Mouse (Mus musculus) monocyte, adult 5-6 weeks (primary cell): ENCODE measurements at regions not wholly inside any gene's neighbourhood (a gene's known extent, or its start where the extent isn't known, plus 50 kb on each side); places are given as distances from the start of the nearest gene placed in this dataset.
A peak's percentile ranks its signal among the peaks of the same experiment; 100 is the strongest.

Experiments used
- ATAC-seq: fragments of 153-309, 156-312 bp; replicated peaks from 2 replicates; pipeline ENCODE4 v1.8.0; 2017; ENCODE audit warnings: mild to moderate bottlenecking; ENCODE audit not compliant: low TSS enrichment, insufficient number of reproducible peaks, severe bottlenecking, poor library complexity, low FRiP score

DNA sequence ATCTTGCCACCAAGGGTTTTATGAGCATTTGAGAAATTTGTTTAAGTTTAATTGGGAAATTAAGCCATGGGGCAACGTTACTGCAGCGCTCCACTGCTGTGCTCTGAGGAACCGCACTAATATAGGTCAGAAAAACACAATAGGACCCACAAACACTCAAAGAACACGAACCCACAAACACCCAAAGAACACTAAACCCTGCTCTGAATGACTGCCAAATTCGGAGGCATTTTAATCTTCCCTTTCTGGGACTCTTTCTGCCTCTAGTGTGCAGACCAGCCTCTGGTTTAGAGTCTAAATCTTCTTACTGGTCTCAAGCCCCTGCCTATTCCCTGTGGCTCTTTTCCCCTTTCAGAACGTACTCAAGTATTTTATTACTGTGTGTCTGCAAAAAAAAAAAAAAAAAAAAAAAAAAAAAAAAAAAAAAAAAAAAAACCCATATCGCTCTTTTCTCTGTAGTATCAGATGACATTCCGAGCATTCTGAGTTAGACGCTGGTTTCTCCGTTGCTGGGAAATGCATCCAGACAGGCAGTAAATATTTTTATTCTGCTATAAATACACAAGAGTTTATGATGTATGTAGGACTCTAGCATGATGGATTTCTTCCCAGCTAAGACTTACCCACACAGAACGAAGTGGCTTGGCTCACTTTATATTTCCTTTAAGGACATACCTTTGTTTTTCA, 186.7 kb upstream of the Ednrb start:
- no peak for ATAC-seq

DNA sequence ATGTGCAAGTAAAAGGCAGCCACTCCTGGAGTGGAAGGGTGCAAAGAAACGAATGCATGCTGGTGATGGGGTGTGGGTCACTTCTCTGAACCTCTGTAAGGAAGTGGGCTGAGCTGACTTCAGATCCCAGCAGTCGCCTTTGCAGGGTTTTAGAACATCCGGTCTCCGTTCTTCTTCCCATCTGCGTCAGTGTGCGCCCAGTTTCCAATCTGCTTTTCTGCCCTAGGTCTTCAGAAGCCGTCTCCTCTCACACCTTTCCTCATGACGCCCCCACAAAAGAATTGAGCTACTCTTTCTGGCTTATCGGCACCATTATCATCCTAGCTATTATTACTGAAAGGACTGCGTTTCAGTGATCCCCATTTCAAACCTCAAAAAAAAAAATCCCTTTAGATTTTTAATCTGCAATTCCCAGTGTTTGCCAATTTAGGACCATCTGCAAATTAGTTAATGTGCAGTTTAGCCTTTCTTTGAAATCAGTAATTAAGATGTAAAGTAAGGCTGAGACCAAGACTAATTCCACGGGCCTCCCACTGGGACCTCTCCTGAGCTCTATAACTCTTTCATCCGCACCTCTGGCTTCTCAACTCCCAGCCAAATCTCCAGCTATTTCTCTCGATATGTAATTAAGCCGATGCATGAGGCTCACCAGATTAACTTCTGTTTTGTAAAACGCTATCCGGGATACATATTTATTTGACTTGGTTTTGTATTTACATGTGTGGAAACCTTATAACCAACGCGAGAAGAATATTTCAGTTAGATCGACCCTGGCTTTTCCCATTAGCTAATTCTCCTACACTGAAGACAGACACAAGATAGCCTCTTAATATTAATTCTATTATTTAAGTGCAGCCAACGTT, 185.7 kb upstream of the Ednrb start:
- ATAC-seq = no peak

DNA sequence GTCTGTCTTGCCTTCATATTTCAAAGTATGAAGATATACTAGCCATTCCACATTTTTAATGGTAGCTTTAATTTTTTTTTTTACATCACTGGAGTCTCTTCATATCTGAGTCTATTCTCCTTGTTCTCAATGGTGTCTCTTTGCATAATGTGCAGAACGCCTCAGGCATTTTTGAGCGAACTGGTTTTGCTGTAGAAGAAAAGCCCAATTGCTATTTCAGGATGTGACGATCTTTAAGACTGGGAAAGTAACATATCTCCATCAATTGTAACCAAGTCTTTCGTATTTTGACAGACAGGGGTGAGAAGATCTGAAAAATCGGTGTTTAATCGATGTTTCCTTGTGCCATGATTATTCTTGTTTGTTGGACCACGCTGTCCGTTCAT, 183.7 kb upstream of the Ednrb start:
- no peak for ATAC-seq

DNA sequence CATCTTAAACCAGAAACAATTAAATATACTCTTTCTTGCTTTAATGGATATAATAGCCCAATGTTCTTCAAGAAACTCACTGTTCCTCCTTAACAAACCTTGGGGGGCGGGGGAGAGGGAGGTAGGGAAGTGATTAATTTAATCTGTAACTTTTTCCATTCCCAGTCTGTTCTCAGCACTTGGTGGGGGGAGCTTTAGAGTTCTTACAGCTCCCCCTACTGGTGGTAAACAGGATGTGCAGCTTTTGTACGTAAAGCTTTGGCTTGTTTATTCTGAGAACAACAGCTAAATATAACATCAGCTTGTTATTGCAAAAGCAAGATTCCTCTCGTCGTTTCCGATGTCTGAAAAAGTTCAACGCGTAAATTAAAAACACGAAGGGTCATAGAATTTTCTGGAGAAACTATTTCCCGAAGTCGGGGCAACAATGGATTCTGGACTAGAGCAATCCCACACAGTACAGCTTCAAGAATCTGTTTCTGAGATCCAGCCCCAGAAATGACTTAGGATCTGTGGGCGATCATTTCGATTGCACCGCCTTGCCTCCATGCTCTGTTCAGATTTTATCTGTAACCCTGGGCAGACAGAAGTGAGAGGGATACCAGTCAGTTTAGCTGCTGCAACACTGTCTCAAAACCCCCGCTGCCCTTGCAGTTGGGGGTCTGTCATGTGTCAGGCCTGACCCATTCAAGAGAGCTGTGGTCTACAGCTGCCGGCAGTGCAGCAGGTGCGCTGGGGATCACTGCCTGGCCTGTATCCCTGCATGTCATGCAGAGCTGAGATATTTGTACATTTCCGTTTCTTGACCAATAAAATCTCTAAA, 183.1 kb upstream of the Ednrb start:
- peak; percentile 47; the same call in 1 of the 2 replicates for ATAC-seq

DNA sequence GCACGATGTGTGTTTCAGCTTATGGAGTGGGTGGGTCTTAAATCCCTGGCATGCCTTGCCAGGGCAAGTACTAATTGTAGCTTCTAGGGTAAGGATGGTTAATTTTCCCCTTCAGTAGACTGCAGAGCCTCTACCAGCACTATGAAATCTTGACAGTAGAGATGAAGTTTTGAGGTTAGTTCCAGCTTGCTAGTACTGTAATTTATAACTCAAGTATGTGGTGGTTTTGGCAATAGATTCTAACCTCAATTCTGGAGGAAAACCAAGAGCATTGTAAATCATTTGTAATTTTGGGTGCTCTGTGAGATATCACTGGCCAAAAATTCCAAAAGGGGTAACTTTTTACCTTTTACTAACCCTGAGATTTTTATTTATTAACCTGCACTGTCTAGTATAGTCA, 164.3 kb upstream of the Ednrb start:
- ATAC-seq = no peak

DNA sequence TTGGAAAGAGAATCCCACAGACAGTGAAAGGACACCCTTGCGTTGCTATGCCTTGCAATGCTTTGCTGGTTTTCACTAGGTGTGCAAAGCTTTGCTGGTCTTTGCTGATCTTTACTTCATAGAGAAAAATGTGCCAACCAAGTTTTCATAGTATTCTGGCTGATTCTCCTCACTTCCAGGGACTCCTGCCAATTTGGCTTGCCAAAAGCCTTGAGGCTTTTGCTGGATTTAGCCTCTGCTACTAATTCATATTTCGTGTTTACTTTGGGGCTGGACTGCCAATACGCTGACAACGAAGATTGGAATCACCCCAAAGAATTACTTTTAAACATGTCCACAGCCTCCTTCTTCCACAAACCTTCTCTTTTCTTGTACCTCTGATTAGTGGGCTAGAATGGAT, 162.2 kb upstream of the Ednrb start:
- ATAC-seq = no peak

DNA sequence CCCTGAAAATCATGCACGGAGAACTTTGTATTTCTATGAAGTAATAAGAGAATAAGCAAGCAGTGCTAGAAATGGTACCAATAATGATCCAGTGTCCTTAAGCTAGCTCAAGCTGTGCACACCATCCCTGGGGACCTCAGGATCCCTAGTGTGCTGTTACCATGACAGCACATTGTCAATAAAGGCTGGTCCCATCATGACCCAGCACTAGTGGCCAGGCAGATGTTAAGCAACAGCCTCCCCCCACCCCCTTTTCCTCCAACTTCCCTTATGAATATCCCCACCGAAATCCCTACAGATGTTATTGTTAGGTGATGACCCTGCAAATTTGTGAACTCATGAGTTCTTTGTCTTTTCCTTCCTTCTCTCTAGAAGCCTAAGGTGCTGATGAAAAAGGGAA, 160.9 kb upstream of the Ednrb start:
- ATAC-seq = no peak

DNA sequence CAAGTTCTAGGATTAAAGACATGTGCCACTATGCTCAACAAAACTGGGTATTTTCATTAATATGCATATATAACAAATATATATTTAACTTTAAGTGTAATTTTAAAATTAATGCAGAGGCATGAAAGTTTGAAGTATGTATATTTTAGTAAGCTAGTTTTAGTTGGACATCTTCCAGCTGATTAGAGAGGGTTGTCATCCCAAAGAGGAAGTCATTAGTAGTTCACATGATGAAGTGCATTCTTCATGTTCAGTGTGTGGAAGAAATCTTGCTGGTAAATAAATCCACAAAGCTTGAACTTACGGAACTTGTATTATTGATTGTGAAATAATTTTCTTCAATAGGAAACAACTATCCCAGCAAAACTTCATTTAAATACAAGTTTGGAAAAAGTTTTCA, 158.2 kb upstream of the Ednrb start:
- ATAC-seq = no peak

DNA sequence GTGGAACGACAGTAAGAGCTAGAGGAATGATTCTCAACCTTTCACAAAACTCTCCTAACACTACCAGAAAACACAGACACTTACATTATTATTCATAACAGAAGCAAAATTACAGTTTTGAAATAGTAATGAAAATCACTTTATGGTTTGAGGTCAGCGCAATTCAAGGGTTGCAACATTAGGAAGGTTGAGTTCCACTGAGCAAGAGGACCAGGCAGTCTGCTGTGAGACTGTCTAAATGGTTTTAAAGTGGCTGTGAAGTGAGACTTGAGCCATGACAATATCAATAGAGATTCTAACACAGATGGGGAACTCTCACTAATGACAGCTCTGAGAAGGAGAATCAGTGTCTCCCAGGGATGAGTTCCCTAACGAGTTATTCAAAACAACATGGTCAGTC, 146.2 kb upstream of the Ednrb start:
- no peak for ATAC-seq

DNA sequence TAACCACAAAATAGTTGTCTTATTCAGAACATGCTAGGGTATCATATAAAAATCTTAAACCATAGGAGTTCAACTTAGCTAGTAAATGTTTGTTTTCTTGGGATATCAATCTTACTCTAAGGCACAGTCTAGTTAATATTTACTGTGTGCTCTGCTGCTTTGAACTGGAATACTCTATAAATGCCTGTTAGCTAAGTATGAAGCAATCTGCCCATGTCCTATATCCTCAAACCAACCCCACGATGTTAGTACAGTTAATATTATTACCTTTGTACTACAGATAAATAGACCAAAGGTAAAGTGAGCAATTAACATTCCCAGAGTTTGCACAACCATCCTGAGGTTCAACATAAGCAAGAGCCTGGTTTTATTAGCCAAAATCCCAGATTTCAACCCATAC, 145.7 kb upstream of the Ednrb start:
- no peak for ATAC-seq

DNA sequence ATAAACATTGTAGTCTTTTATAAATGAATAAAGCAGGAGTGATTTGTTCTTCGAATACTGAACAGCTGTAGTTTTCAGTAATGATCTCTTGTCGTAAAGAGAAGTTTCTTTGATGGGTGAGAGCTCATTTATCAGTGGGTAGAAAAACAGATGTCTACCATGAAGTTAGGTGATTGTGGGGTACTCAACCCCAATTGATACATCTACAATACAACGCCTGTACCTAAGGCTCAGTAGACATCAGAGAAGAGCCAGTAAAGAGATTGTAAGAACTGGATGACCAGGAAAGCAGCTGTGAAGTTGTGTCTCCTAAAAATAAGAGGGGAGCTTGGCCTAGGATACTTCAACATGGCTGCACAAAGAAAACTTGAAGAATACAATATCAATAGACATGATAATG, 143.1 kb upstream of the Ednrb start:
- ATAC-seq = no peak

DNA sequence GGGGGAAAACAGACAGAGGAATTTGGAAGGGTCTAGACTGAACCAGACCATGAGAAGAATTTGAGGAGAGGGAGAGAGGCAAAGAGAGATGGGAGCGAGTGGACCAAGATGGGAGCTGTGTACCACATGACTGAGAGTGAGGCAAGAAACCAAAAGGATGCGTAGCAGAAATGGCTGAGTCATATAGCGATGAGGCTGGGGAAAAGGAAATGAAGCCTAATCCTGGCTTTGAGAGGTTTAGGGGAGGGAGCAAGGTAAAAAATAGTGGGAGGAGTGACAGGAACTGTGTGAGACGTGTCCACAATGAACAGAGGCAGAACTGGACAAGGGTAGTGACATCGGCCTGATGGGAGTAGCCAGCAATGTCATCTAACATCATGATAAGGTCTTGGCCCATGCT, 140.1 kb upstream of the Ednrb start:
- ATAC-seq = no peak

DNA sequence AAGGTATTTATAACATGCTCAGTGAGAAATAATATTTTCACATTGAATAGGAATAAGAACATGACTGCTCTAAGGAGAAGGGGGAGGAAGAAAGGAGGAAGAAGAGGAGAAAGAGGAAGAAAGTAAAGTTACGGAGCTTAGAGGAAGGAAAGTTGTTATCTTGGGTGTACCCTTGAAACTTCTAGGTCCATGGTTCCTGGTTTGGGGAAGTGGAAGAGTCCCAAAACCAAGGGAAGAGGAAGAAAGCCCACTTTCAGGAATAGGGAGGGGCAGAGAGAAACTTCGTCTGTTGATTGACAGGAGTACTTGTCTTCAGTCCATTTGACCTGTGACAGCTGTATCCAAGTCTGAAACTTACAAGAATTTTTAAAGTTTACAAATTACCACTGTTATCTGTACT, 134.6 kb upstream of the Ednrb start:
- peak; percentile 47; the same call in 1 of the 2 replicates for ATAC-seq

DNA sequence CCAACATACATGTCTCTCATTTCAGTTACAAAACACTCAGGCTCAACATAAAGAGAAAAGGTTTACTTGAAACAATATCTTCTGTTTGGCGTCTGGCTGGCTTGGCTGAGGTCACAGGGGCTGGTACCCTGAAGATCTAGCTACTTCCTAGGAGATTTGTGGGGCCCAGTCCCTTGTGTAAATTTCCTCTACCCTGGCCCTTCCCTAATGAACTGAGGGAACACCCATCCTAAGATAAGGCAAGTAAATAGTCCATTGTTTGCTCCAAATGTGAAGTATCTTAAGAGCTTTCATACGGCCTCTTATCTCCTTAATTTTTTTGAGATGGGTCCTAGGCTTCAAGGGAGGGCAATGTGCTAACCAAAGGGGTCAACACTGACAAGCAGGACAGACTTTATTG, 133.6 kb upstream of the Ednrb start:
- ATAC-seq = no peak

DNA sequence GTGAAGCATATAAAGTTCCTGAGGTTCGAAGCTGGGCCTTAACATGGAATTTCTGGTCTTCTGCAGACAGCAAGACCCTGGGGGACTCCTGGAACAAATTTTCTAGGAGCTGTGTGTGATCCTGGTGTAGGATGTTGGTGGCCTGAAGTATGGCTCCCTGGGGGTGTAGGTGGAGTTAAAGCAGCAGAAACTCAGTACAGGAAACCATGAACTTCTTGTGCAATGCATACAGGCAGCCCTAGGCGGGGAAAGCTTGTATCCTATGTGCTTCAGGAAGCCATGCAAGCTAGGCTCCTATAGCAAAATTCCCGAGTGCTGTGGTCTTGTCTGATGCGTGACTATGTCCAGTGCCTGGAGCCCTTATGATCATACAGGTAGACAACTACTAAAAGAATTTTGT, 129.8 kb upstream of the Ednrb start:
- no peak for ATAC-seq

DNA sequence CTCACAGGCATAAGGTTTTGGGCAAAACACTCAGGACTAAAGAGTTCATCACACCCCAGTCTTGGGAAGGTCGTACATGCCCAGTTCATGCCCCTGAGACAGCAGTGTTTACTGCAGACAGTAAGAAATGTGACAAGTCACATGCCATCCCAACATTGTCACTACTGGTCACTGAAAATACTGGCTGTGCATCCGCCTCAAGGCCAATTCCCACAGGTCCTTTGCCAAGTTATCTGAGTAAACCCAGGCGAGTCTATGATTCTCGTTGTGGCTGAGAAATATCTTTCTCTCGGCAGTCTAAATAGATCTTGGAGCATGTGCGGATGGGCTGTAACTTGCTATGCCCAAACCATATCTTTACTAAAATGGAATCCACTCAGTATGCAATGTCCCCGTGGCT, 128.9 kb upstream of the Ednrb start:
- ATAC-seq = no peak

DNA sequence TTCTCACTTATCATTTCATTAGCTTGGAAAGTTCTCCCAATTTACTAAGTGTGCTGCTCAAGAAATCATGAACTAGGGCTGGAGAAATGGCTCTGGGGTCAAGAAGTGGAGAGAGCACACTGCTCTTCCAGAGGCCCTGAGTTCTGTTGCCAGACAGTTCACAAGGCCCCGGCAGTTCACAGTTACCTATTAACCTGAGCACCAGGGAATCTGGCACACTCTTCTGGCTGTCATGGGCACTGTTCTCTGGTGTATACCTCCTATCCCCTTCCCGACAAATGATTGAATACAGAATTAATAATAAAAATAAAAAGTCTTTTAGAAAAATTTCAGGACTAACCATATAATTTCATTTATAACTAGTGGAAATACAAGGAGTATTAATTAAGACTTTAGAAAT, 125.1 kb upstream of the Ednrb start:
- no peak for ATAC-seq

DNA sequence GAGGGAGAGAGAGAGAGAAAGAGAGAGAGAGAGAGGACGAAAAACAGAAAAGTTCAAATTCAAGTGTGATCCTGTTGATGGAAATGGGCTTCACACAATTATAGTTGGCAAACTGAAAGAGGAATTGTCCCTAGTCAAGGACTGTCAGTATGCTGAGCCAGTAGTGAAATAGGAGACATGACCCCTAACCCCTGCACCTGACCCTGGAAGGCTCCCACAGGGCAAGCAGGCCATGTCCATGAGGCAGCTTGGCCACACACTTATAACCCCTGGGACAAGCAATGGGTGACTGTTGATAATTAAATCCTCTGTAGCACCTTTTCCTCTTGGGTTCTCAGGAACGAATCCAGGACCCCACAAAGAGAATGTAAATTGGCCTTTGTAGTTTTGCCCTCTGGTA, 122.1 kb upstream of the Ednrb start:
- no peak for ATAC-seq

DNA sequence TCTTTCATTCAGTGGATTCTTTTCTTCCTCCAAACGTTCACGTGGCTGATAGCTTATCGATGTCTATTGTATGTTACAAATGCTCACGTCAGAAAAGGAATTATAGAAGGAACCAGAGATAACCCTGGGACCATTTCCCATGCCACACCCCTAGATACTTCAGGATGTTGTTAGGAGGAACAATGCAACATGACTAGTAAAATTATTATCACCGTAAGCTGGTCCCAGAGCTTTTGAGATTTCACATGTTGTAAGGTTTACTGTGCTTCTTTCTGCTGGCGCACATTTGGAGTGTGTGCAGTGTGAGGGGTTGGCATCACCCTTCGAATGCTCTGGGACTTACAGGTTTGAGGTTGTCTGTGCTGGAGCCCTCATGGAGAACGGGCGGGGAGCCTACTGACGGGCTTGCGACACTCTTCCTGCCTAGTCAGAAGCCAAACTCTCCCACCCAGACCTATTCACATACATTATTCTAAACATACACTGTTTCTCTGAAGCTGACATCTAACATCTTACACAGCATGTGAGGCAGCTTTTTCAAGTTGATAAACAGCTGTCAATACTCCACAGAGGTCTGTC, 118.2 kb upstream of the Ednrb start:
- ATAC-seq = no peak
